Mouse (Mus musculus): Measurements from ENCODE around the gene Zbtb49.

The Zbtb49 gene

GRCm38 (mm10) chr5:38220328-38220912 lies at the start of gene Zbtb49, which contains the start of gene Lyar:
Gene Zbtb49 (minus strand): TSS chr5:38220457.
Gene Lyar (plus strand): TSS chr5:38220470.
- peak; percentile 93 for DNase-seq (ENCODE audit: low read depth, low spot score)

- DNase-seq (ENCODE audit: low read depth, low spot score), result peak; percentile 78
Measured at GRCm38 (mm10) chr5:38260107-38260682, 39.9 kb upstream of the Zbtb49 start, which contains the start of gene Tmem128. Gene Tmem128 (plus strand): TSS chr5:38260185.

GRCm38 (mm10) chr5:38259455-38260106 lies 39.3 kb upstream of the Zbtb49 start:
- DNase-seq (ENCODE audit: low read depth, low spot score), result peak; percentile 19

- no peak for DNase-seq (ENCODE audit: low read depth, low spot score)
Measured at GRCm38 (mm10) chr5:38258773-38259146, 38.5 kb upstream of the Zbtb49 start.

GRCm38 (mm10) chr5:38258034-38258772 lies 37.9 kb upstream of the Zbtb49 start:
- DNase-seq (ENCODE audit: low read depth, low spot score), result no peak

- no peak for DNase-seq (ENCODE audit: low read depth, low spot score)
Measured at GRCm38 (mm10) chr5:38256551-38256950, 36.3 kb upstream of the Zbtb49 start.

GRCm38 (mm10) chr5:38255644-38256043 lies 35.4 kb upstream of the Zbtb49 start:
- no peak for DNase-seq (ENCODE audit: low read depth, low spot score)

- DNase-seq (ENCODE audit: low read depth, low spot score), result peak; percentile 40
Measured at GRCm38 (mm10) chr5:38255195-38255594, 34.9 kb upstream of the Zbtb49 start.

GRCm38 (mm10) chr5:38241966-38242365 lies 21.7 kb upstream of the Zbtb49 start:
- DNase-seq (ENCODE audit: low read depth, low spot score), result no peak

GRCm38 (mm10) chr5:38241473-38241834 lies 21.2 kb upstream of the Zbtb49 start:
- no peak for DNase-seq (ENCODE audit: low read depth, low spot score)

GRCm38 (mm10) chr5:38240727-38241472 lies 20.6 kb upstream of the Zbtb49 start:
- no peak for DNase-seq (ENCODE audit: low read depth, low spot score)

- peak; percentile 34 for DNase-seq (ENCODE audit: low read depth, low spot score)
Measured at GRCm38 (mm10) chr5:38236627-38237026, 16.4 kb upstream of the Zbtb49 start.

- DNase-seq (ENCODE audit: low read depth, low spot score), result peak; percentile 64
Measured at GRCm38 (mm10) chr5:38235422-38235821, 15.2 kb upstream of the Zbtb49 start.

GRCm38 (mm10) chr5:38219771-38220307 lies 418 bp downstream of the Zbtb49 start:
- no peak for DNase-seq (ENCODE audit: low read depth, low spot score)

- no peak for DNase-seq (ENCODE audit: low read depth, low spot score)
Measured at GRCm38 (mm10) chr5:38213009-38213408, 7.2 kb downstream of the Zbtb49 start.

- DNase-seq (ENCODE audit: low read depth, low spot score), result peak; percentile 81
Measured at GRCm38 (mm10) chr5:38211691-38212090, 8.6 kb downstream of the Zbtb49 start.

- no peak for DNase-seq (ENCODE audit: low read depth, low spot score)
Measured at GRCm38 (mm10) chr5:38208985-38209384, 11.3 kb downstream of the Zbtb49 start.

- DNase-seq (ENCODE audit: low read depth, low spot score), result no peak
Measured at GRCm38 (mm10) chr5:38205303-38205726, 14.9 kb downstream of the Zbtb49 start.

GRCm38 (mm10) chr5:38199686-38200085 lies 20.6 kb downstream of the Zbtb49 start:
- DNase-seq (ENCODE audit: low read depth, low spot score), result no peak

GRCm38 (mm10) chr5:38197482-38197823 lies 22.8 kb downstream of the Zbtb49 start:
- DNase-seq (ENCODE audit: low read depth, low spot score), result peak; percentile 77

GRCm38 (mm10) chr5:38196821-38197481 lies 23.3 kb downstream of the Zbtb49 start:
- DNase-seq (ENCODE audit: low read depth, low spot score), result no peak

Data from A20 (cell line).